Mouse (Mus musculus) kidney, postnatal 0 days (tissue): ENCODE data around the gene Cherp. TPM values are rescaled to one million over a fixed set of nuclear protein-coding genes. Genes with fewer than 3 reads are reported as not detected.

Experiments
- ATAC-seq: fragments of 200-750 bp; cut with Nextera tagmentation; replicated peaks from 2 replicates; pipeline ENCODE4 v1.8.0; 2017; ENCODE audit warnings: low read depth, moderate number of reproducible peaks, moderate TSS enrichment, moderate library complexity; ENCODE audit not compliant: low FRiP score
- DNase-seq: peaks from one replicate; pipeline ENCODE4 v3.0.0-alpha.2; 2016; ENCODE audit warnings: low spot score
- H3K27ac ChIP-seq: fragments of 300-500 bp; sonication (generic); 2 replicates; pipeline ENCODE4 v1.5.1; 2014; ENCODE audit warnings: mild to moderate bottlenecking
- H3K27me3 ChIP-seq: fragments of 300-500 bp; sonication (generic); 2 replicates; pipeline ENCODE4 v1.6.1; 2014; ENCODE audit warnings: low read length, mixed read lengths; ENCODE audit not compliant: insufficient read depth
- H3K36me3 ChIP-seq: fragments of 300-500 bp; sonication (generic); 2 replicates; pipeline ENCODE4 v1.6.1; 2014; ENCODE audit warnings: low read length, mixed read lengths; ENCODE audit not compliant: insufficient read depth
- H3K4me1 ChIP-seq: fragments of 300-500 bp; sonication (generic); replicated peaks from 2 replicates; pipeline ENCODE4 v1.6.1; 2014; ENCODE audit warnings: antibody characterized with exemption, low read length, mixed read lengths; ENCODE audit not compliant: insufficient read depth
- H3K4me2 ChIP-seq: fragments of 300-500 bp; sonication (generic); 2 replicates; pipeline ENCODE4 v1.6.1; 2014; ENCODE audit warnings: mild to moderate bottlenecking, low read length, moderate library complexity, mixed read lengths
- H3K4me3 ChIP-seq: fragments of 300-500 bp; sonication (generic); replicated peaks from 2 replicates; pipeline ENCODE4 v1.5.1; 2014; ENCODE audit warnings: low read depth, low read length
- H3K9ac ChIP-seq: fragments of 300-500 bp; sonication (generic); 2 replicates; pipeline ENCODE4 v1.6.1; 2014; ENCODE audit warnings: low read depth, low read length
- H3K9me3 ChIP-seq: fragments of 300-500 bp; sonication (generic); replicated peaks from 2 replicates; pipeline ENCODE4 v1.6.1; 2016; ENCODE audit warnings: low read length, inconsistent platforms, mixed read lengths
- CTCF ChIP-seq: IDR thresholded peaks from 2 replicates; pipeline ENCODE4 v1.5.1; 2016; ENCODE audit warnings: antibody characterized with exemption, low read depth, mild to moderate bottlenecking, moderate library complexity
- WGBS: fragments of 180-500 bp; shearing (Covaris S2); extraction: QIAGEN DNeasy Blood & Tissue Kit; methylation state at CpG from one replicate; pipeline ENCODE4 v1.1.7; 2014; 5-methylcytosine and 5-hydroxymethylcytosine counted together
- polyA plus RNA-seq: library from polyadenylated mRNA; unstranded; fragments of >200 nt; fragmentation: Nextera tagmentation; extraction: Ambion mirVana; gene quantifications from 2 replicates; pipeline ENCODE4 v1.2.1, GENCODE M21; 2015

Gene Cherp
- polyA plus RNA-seq, 1 experiment from 2014 or later, result 39.1 TPM

- TF ChIP-seq CTCF, result no peak
- Histone ChIP-seq H3K27me3 (no peaks in the 10 kb centered on the region), H3K4me2 (no peak overlapping the region), H3K4me3 (no peak overlapping the region), H3K36me3 (0 out of 2 replicates have a peak, but pooled peaks cover 3% of the 10 kb centered on the region), H3K9ac (no peak overlapping the region), H3K4me1 (no peaks in the 10 kb centered on the region), H3K9me3 (no peaks in the 10 kb centered on the region), H3K27ac (no peak overlapping the region)
- no peak for DNase-seq
- ATAC-seq, result no peak
Observed at GRCm38 (mm10) chr8:72504637-72505314, 29.8 kb upstream of the Cherp start.

- ATAC-seq (no peak), DNase-seq (no peak)
- H3K4me2 ChIP-seq, result no peak overlapping the region
- H3K4me1 ChIP-seq, result no peaks in the 10 kb centered on the region
- no peak overlapping the region for H3K4me3 ChIP-seq
- H3K27ac ChIP-seq, result no peak overlapping the region
- H3K36me3 ChIP-seq, result no peaks in the 10 kb centered on the region
- H3K9ac ChIP-seq, result no peak overlapping the region
- H3K9me3 ChIP-seq, result no peaks in the 10 kb centered on the region
- no peak for TF ChIP-seq CTCF
- no peaks in the 10 kb centered on the region for H3K27me3 ChIP-seq
Observed at GRCm38 (mm10) chr8:72504137-72504536, 29.1 kb upstream of the Cherp start.

GRCm38 (mm10) chr8:72500521-72500931 lies 25.5 kb upstream of the Cherp start:
- Histone ChIP-seq H3K4me1 (no peaks in the 10 kb centered on the region), H3K36me3 (peaks cover 16% of the 10 kb centered on the region; the same call in 1 of the 2 replicates), H3K9ac (no peak overlapping the region), H3K27ac (no peak overlapping the region), H3K4me3 (no peak overlapping the region), H3K9me3 (no peaks in the 10 kb centered on the region), H3K27me3 (no peaks in the 10 kb centered on the region), H3K4me2 (no peak overlapping the region)
- TF ChIP-seq CTCF, result no peak
- no peak for DNase-seq
- WGBS, result 86% methylated on average over 1 of the region's 1 CpGs
- ATAC-seq, result no peak

- ATAC-seq, result no peak
- no peak for DNase-seq
- WGBS, result 89% methylated on average over 2 of the region's 2 CpGs
- Histone ChIP-seq H3K4me2 (no peak overlapping the region), H3K4me3 (no peak overlapping the region), H3K27me3 (no peaks in the 10 kb centered on the region), H3K4me1 (no peaks in the 10 kb centered on the region), H3K27ac (no peak overlapping the region), H3K9me3 (no peaks in the 10 kb centered on the region), H3K36me3 (peaks cover 21% of the 10 kb centered on the region; the same call in 1 of the 2 replicates), H3K9ac (no peak overlapping the region)
- TF ChIP-seq CTCF, result no peak
Observed at GRCm38 (mm10) chr8:72499521-72500284, 24.7 kb upstream of the Cherp start.

- Histone ChIP-seq H3K36me3 (peaks cover 21% of the 10 kb centered on the region; the same call in 1 of the 2 replicates), H3K4me3 (no peak overlapping the region), H3K4me2 (no peak overlapping the region), H3K9ac (no peak overlapping the region), H3K4me1 (0 out of 2 replicates have a peak, but pooled peaks cover under 1% of the 10 kb centered on the region), H3K27ac (no peak overlapping the region), H3K9me3 (no peaks in the 10 kb centered on the region), H3K27me3 (no peaks in the 10 kb centered on the region)
- no peak for TF ChIP-seq CTCF
- 88% methylated on average over 4 of the region's 4 CpGs for WGBS
- DNase-seq, result no peak
- no peak for ATAC-seq
Observed at GRCm38 (mm10) chr8:72498527-72498926, 23.5 kb upstream of the Cherp start.

GRCm38 (mm10) chr8:72497911-72498310 lies 22.9 kb upstream of the Cherp start:
- peaks cover 21% of the 10 kb centered on the region; the same call in 1 of the 2 replicates for H3K36me3 ChIP-seq
- TF ChIP-seq CTCF, result no peak
- ATAC-seq, result no peak

More at GRCm38 (mm10) chr8:72497911-72498310, 22.9 kb upstream of the Cherp start:
- no peak overlapping the region for H3K9ac ChIP-seq
- H3K27me3 ChIP-seq, result no peaks in the 10 kb centered on the region
- no peak for DNase-seq
- WGBS, result 93% methylated on average over 1 of the region's 1 CpGs
- H3K4me3 ChIP-seq, result no peak overlapping the region
- no peak overlapping the region for H3K4me2 ChIP-seq
- no peak overlapping the region for H3K27ac ChIP-seq
- H3K9me3 ChIP-seq, result no peaks in the 10 kb centered on the region
- H3K4me1 ChIP-seq, result 0 out of 2 replicates have a peak, but pooled peaks cover 3% of the 10 kb centered on the region
